Mouse (Mus musculus): ENCODE results near the gene Sfxn3.

- TF ChIP-seq CTCF (IDR thresholded peaks at IDR 0.05; ENCODE audit: low read depth) (peak; percentile 72), EP300 (optimal IDR thresholded peaks at IDR 0.05) (no peak)
These were observed 29.5 kb downstream of the Sfxn3 start for GRCm38 (mm10) chr19:45076586-45077510.
